Mouse (Mus musculus): Measurements from ENCODE around the gene Gdf15. TPM values are rescaled to one million over a fixed set of nuclear protein-coding genes. Genes with fewer than 3 reads are reported as not detected.

Gene Gdf15
- polyA plus RNA-seq, 1 experiment from 2014 or later = 0.86 TPM

DNA sequence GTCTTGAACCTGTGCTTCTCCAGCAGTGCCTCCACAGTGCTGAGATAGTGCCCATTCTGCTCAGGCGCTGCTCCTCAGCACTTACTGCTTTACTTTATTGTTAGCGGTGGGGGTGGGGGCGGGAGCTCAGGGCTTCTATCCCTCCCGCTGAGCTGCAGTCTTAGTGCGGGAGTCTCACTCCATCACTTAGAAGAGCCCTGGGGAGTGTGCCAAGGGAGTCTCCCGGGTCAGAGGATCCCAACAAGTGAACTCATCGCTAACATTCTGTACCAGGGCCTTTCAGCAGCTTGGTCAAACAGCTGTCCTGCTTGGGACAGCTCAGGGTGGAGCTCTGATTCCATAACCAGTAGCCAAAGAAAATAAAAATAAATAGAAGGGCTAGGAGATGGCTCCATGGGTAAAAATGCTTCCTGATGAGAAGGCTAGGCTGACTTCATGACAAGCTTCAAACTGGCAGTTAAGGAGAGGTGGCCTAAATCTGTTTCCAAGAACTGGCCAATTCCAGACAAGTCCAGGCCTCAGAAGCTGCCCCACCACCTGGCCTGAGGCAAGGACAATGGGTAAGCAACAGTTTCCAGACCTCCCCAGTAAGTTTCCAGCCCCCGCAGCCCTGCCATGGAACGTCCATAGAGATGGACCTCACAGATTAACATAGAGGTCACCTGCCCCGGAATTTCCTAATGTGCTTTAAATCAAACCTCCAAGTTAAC, 39.5 kb upstream of the Gdf15 start:
- Histone ChIP-seq H3K9me3 (no peaks in the 10 kb centered on the region), H3K9ac (no peak overlapping the region), H3K4me2 (no peak overlapping the region), H3K4me1 (peaks cover 34% of the 10 kb centered on the region), H3K27me3 (replicated peaks) (no peaks in the 10 kb centered on the region), H3K27ac (replicated peaks) (no peak overlapping the region; the same call in 1 of the 2 replicates), H3K4me3 (no peak overlapping the region), H3K36me3 (0 out of 2 replicates have a peak, but pooled peaks cover 4% of the 10 kb centered on the region)
- 63% methylated on average over 10 of the region's 10 CpGs for WGBS
- ATAC-seq (ENCODE audit: extremely low read depth, insufficient number of reproducible peaks, low FRiP score, low TSS enrichment) = no peak

DNA sequence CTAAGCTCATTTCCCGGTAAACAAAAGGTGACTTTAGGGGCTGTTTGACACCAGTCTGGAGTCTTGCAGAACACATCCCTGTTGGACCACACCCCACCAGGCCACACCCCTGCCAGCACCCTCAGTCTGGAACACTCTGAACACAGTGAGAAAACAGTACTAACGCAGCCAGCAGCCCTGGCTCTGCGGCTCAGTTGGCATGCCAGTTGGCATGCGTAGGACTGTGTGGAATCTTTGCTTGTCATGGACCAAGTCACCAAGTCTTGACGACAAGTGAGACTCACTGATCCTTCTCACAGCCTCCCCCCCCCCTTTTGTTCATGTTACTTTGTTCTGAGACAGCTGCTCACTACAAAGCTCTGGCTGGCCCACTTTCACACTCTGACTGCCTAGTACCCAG, 34.8 kb upstream of the Gdf15 start:
- no peak overlapping the region for H3K27ac ChIP-seq (replicated peaks)
- H3K4me3 ChIP-seq = no peak overlapping the region
- 61% methylated on average over 5 of the region's 5 CpGs for WGBS
- no peak for ATAC-seq (ENCODE audit: extremely low read depth, insufficient number of reproducible peaks, low FRiP score, low TSS enrichment)
- H3K27me3 ChIP-seq (replicated peaks) = no peaks in the 10 kb centered on the region
- no peaks in the 10 kb centered on the region for H3K9me3 ChIP-seq
- peaks cover 8% of the 10 kb centered on the region; the same call in 1 of the 2 replicates for H3K4me1 ChIP-seq
- H3K4me2 ChIP-seq = no peak overlapping the region
- no peaks in the 10 kb centered on the region for H3K36me3 ChIP-seq
- H3K9ac ChIP-seq = no peak overlapping the region

DNA sequence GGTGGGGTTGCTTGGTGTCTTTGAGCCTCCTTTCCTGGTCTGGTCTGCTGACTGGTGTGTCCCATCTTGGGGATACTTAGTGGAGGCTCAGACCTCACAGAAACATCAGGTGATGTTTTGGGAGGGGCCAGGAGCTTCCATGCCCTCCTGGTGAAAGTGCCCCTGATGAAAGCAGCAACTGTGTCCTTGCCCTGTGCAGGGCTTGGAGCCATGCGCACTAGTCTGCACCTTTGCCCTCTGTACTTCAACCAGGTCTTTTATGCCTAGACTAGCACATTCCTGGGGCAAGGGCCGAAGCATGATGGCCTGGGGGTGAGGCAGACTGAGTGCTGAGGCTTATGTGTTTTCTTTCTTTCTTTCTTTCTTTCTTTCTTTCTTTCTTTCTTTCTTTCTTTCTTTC, 33.3 kb upstream of the Gdf15 start:
- Histone ChIP-seq H3K27ac (replicated peaks) (no peak overlapping the region), H3K9ac (no peak overlapping the region), H3K27me3 (replicated peaks) (no peaks in the 10 kb centered on the region), H3K4me1 (peaks cover 4% of the 10 kb centered on the region), H3K4me3 (no peak overlapping the region), H3K36me3 (no peaks in the 10 kb centered on the region), H3K4me2 (no peak overlapping the region), H3K9me3 (no peaks in the 10 kb centered on the region)
- ATAC-seq (ENCODE audit: extremely low read depth, insufficient number of reproducible peaks, low FRiP score, low TSS enrichment) = no peak
- 65% methylated on average over 2 of the region's 2 CpGs for WGBS

DNA sequence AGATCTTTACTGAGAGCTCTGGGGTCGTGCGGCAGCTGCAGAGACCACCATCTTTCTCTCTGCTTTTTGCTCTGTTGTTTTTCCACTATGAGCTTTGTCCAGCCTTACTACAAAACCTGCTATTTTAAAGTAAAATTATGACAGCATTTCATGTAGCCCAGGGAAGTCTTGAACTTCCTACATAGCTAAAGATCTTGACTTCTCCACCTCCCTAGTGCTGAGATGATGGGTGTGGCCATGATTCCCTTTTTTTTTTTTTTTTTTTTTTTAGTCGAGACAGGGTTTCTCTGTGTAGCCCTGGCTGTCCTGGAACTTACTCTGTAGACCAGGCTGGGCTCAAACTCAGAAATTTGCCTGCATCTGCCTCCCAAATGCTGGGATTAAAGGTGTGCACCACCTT, 32.4 kb upstream of the Gdf15 start:
- ATAC-seq (ENCODE audit: extremely low read depth, insufficient number of reproducible peaks, low FRiP score, low TSS enrichment) = no peak
- Histone ChIP-seq H3K4me3 (no peak overlapping the region), H3K4me1 (peaks cover 12% of the 10 kb centered on the region), H3K9ac (no peak overlapping the region), H3K9me3 (no peaks in the 10 kb centered on the region), H3K27me3 (replicated peaks) (no peaks in the 10 kb centered on the region), H3K36me3 (no peaks in the 10 kb centered on the region), H3K27ac (replicated peaks) (no peak overlapping the region), H3K4me2 (no peak overlapping the region)
- WGBS = 68% methylated on average over 3 of the region's 3 CpGs

DNA sequence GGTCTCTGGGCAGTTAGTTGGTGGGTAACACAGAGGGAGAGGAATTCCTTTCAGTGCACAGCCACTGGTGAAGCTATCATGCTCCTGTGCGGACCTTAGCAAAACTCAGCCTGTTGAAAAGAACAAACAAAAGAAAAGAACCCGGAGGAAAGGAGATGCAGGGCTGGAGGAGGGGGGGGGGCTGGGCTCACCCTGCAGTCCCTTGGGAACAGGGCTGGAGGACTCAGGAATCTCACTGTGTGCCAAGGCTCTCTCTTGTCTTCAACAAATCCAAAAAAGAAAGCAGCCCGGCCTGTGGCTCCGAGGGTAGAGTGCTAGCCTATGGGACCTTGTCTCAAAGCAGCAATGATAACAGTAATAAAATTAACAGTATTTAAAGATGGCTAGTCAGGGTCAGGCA, 31.4 kb upstream of the Gdf15 start:
- Histone ChIP-seq H3K9ac (0 out of 2 replicates have a peak overlapping the region, but pooled peaks have one; percentile 28), H3K36me3 (no peaks in the 10 kb centered on the region), H3K27me3 (replicated peaks) (no peaks in the 10 kb centered on the region), H3K4me3 (no peak overlapping the region), H3K27ac (replicated peaks) (no peak overlapping the region), H3K4me2 (no peak overlapping the region), H3K9me3 (no peaks in the 10 kb centered on the region), H3K4me1 (peaks cover 15% of the 10 kb centered on the region)
- WGBS = 49% methylated on average over 4 of the region's 4 CpGs
- ATAC-seq (ENCODE audit: extremely low read depth, insufficient number of reproducible peaks, low FRiP score, low TSS enrichment) = no peak

DNA sequence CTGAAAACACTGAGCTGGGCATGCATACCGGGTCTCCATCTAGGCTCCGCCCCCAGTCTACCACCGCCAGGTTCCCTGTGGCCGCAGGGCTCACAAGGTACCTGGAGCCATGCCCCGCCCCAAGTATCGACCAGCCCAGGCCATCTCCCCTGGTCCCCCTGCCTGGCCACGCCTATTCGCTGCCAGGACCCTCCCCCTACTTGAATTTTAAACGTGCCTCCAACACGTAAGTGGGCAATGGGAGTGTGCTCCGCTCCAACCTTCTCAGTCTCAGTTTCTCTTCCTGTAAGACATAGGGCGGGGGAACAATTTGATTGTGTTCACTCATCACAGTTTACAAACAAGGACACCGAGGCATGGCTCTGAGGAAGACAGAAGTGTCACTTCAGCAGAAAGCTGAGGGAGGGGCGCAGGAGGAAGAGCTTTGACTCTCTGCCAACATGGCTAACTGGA, 28.0 kb upstream of the Gdf15 start, which contains the start of gene Pgpep1:
TSS of gene Pgpep1 (minus strand) at position 116 of the 453 bp plus-strand sequence.
- WGBS = under 1% methylated on average over 14 of the region's 14 CpGs
- Histone ChIP-seq H3K9ac (peak within 1 kb of the TSS; percentile 91), H3K36me3 (peaks cover 24% of the 10 kb centered on the region), H3K9me3 (no peaks in the 10 kb centered on the region), H3K4me1 (peaks cover 25% of the 10 kb centered on the region), H3K27ac (replicated peaks) (peak within 1 kb of the TSS; percentile 85), H3K27me3 (replicated peaks) (no peaks in the 10 kb centered on the region), H3K4me2 (peak within 1 kb of the TSS; percentile 97), H3K4me3 (peak within 1 kb of the TSS; percentile 82)
- peak; percentile 59 for ATAC-seq (ENCODE audit: extremely low read depth, insufficient number of reproducible peaks, low FRiP score, low TSS enrichment)

DNA sequence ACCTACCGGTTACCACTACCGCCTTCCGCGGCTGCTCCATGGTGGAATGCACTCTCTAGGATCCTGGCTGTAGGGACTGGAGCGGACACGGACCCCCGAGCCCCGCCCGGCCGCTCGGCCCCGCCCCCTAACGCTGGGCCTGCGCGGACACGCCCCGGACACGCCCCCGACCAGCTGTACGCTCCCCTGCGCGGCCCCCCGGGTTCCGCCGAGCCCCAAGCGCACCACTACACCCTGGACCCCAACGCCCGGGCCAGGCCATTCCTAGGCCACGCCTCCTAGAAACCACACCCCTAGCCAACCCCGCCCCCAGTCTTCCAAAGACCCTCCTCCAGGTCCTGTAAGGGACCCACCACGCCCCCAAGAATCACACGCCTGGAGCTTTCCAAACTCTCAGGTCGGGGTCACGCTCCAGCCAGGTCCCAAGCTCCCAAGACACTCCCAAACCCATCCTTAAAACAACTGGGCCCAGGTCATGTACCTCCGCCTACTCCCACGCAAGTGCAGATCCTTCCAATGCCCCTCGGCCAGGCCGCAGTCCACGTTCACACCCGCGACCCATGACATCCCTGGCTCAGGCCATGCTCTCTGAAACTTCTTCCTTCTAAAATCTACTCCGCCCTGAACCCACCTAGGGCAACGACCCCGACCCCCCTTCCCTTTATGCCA, 27.5 kb upstream of the Gdf15 start:
- Histone ChIP-seq H3K9ac (peak overlapping the region; percentile 91), H3K4me2 (peak overlapping the region; percentile 97), H3K4me1 (peaks cover 25% of the 10 kb centered on the region), H3K36me3 (peaks cover 30% of the 10 kb centered on the region), H3K27ac (replicated peaks) (peak overlapping the region; percentile 85), H3K9me3 (no peaks in the 10 kb centered on the region), H3K27me3 (replicated peaks) (no peaks in the 10 kb centered on the region), H3K4me3 (peak overlapping the region; percentile 82)
- ATAC-seq (ENCODE audit: extremely low read depth, insufficient number of reproducible peaks, low FRiP score, low TSS enrichment) = peak; percentile 96
- under 1% methylated on average over 44 of the region's 44 CpGs for WGBS

DNA sequence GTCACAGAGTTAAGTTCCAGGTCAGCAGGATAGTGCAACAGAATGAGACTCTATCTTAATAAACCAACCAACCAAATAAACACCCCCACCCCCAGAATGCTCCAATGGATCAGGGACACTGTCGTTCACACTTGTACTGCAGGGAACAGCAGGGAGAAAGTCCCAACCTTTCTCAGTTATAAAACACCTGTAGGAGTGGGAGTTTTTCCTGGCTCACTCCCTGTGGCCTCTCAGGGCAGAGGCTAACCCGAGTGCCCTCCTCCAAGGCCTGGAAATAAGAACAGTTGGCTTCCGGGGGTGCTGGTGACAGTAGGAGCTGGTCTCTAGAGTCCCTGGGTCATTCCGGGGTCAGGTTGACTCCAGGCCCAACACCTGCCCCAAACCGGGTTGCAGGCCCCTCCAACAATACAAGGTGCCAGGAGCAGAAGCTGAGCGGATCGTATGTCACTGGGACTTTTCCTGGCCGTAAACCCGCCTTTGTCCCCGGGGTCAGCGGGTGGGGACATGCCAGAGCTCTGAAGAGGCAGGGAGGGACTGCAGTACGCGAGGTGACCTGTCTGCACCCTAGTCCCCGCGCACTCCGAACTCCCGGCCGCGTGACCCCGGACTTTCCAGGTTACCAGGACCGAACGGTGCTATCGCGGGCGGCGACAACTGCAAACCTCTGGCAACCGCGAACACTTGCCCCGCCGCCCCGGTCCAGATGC, 26.8 kb upstream of the Gdf15 start:
- H3K4me1 ChIP-seq = peaks cover 25% of the 10 kb centered on the region
- H3K9ac ChIP-seq = peak overlapping the region; percentile 91
- H3K36me3 ChIP-seq = peaks cover 36% of the 10 kb centered on the region
- peak overlapping the region; percentile 85 for H3K27ac ChIP-seq (replicated peaks)
- peak overlapping the region; percentile 82 for H3K4me3 ChIP-seq
- H3K4me2 ChIP-seq = peak overlapping the region; percentile 97
- no peaks in the 10 kb centered on the region for H3K27me3 ChIP-seq (replicated peaks)
- H3K9me3 ChIP-seq = no peaks in the 10 kb centered on the region
- ATAC-seq (ENCODE audit: extremely low read depth, insufficient number of reproducible peaks, low FRiP score, low TSS enrichment) = peak; percentile 29
- 1% methylated on average over 31 of the region's 31 CpGs for WGBS

DNA sequence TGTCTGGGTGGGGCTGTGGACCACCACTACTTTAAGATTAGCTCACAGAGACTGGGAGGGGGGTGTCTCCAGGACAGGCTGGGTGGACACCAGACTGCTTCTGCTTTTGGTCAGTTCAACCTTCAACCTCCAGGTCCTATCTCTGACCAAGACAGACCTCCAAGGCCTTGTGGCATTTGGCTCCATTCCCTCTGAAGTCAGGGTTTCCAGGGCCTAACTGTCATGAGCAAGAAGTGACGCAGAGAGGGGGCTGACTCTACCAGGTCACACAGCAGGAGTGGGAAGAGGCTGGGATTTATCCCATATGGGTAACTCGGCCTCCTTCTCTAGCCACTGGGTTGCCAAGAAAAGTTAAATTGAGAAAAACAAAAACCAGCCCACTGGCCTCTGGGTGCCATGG, 25.5 kb upstream of the Gdf15 start:
- peak overlapping the region; percentile 91 for H3K9ac ChIP-seq
- ATAC-seq (ENCODE audit: extremely low read depth, insufficient number of reproducible peaks, low FRiP score, low TSS enrichment) = no peak
- no peaks in the 10 kb centered on the region for H3K27me3 ChIP-seq (replicated peaks)
- H3K36me3 ChIP-seq = peaks cover 43% of the 10 kb centered on the region
- H3K27ac ChIP-seq (replicated peaks) = no peak overlapping the region
- no peaks in the 10 kb centered on the region for H3K9me3 ChIP-seq
- peak overlapping the region; percentile 97 for H3K4me2 ChIP-seq
- peaks cover 25% of the 10 kb centered on the region for H3K4me1 ChIP-seq
- 82% methylated on average over 2 of the region's 2 CpGs for WGBS
- peak overlapping the region; percentile 82; the same call in 1 of the 2 replicates for H3K4me3 ChIP-seq

DNA sequence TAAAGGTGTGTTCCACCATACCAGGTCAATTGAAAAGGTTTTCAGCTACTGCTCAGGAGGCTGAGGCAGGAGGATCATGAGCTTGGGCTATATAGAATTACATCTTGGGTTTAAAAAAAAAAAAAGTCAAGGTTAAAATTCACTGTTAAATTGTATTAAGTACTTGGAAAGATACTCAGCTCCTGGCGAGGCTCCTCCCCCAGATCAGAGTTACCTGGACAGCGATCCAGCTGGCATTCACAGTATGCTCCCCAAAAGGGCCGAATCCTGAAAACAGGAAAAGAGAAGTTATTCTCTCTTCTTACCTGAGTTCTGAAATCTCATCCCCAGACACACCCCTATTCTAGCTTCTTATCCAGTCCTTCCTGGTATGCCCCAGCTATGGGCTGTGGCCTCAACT, 25.0 kb upstream of the Gdf15 start:
- H3K27me3 ChIP-seq (replicated peaks) = no peaks in the 10 kb centered on the region
- no peak overlapping the region for H3K9ac ChIP-seq
- WGBS = 88% methylated on average over 3 of the region's 3 CpGs
- ATAC-seq (ENCODE audit: extremely low read depth, insufficient number of reproducible peaks, low FRiP score, low TSS enrichment) = no peak
- H3K4me3 ChIP-seq = no peak overlapping the region
- no peak overlapping the region for H3K4me2 ChIP-seq
- no peaks in the 10 kb centered on the region for H3K9me3 ChIP-seq
- H3K4me1 ChIP-seq = peaks cover 25% of the 10 kb centered on the region
- no peak overlapping the region for H3K27ac ChIP-seq (replicated peaks)
- peaks cover 48% of the 10 kb centered on the region for H3K36me3 ChIP-seq

DNA sequence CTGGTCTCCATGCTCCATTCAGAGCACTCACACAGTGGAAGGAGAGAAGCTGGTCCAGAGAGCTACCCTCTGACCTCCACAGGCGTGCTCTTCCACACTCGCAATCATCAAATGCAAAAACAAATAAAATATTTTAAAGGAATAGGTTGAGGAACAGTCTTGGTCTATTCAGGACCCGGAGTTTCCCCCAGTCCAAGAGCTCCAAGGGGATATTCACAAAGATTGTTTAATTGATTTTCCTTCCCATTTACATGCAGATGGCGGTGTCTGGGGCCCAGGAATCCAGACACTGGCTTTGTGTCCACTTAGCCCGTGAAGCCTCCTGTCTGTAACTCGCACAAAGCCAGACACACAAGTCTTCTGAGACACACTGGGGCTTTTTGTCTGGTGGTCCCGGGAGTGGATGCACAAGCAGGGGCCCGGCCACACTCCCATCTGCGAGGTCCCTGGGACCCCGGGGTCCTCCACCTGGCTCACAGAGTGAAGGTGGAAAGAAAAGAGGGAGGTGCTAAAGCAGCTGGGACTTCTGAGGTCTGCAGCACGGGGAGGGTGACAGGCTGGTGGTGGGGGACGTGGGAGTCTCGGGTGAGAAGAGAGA, 24.0 kb upstream of the Gdf15 start:
- H3K36me3 ChIP-seq = peaks cover 58% of the 10 kb centered on the region
- peaks cover 25% of the 10 kb centered on the region for H3K4me1 ChIP-seq
- WGBS = 76% methylated on average over 13 of the region's 13 CpGs
- H3K27ac ChIP-seq (replicated peaks) = no peak overlapping the region
- no peaks in the 10 kb centered on the region for H3K9me3 ChIP-seq
- H3K27me3 ChIP-seq (replicated peaks) = no peaks in the 10 kb centered on the region
- H3K4me2 ChIP-seq = no peak overlapping the region
- no peak overlapping the region for H3K4me3 ChIP-seq
- ATAC-seq (ENCODE audit: extremely low read depth, insufficient number of reproducible peaks, low FRiP score, low TSS enrichment) = no peak
- no peak overlapping the region for H3K9ac ChIP-seq

All from heart, embryonic 13.5 days (tissue).